Mouse (Mus musculus): ENCODE measurements around the gene Tpsab1. TPM values are rescaled to one million over a fixed set of nuclear protein-coding genes. Genes with fewer than 3 reads are reported as not detected.

The Tpsab1 gene
- polyA plus RNA-seq, 1 experiment from 2014 or later, result 0.21 TPM

GRCm38 (mm10) chr17:25332321-25332720, 13.0 kb downstream of the Tpsab1 start:
- Histone ChIP-seq H3K4me2 (no peak overlapping the region), H3K4me1 (no peaks in the 10 kb centered on the region), H3K27ac (no peak overlapping the region), H3K9me3 (no peaks in the 10 kb centered on the region), H3K9ac (no peak overlapping the region), H3K36me3 (no peaks in the 10 kb centered on the region), H3K27me3 (peaks cover 27% of the 10 kb centered on the region; the same call in 1 of the 2 replicates), H3K4me3 (no peak overlapping the region)
- no peak for ATAC-seq (ENCODE audit: insufficient number of reproducible peaks, insufficient read depth, low FRiP score, low TSS enrichment, low read depth)
- 67% methylated on average over 9 of the region's 9 CpGs for WGBS

- Histone ChIP-seq H3K4me1 (no peaks in the 10 kb centered on the region), H3K9me3 (no peaks in the 10 kb centered on the region), H3K4me2 (no peak overlapping the region), H3K27me3 (peaks cover 4% of the 10 kb centered on the region; the same call in 1 of the 2 replicates), H3K9ac (no peak overlapping the region), H3K27ac (no peak overlapping the region), H3K36me3 (no peaks in the 10 kb centered on the region), H3K4me3 (no peak overlapping the region)
- WGBS, result 16% methylated on average over 2 of the region's 2 CpGs
- ATAC-seq (ENCODE audit: insufficient number of reproducible peaks, insufficient read depth, low FRiP score, low TSS enrichment, low read depth), result no peak
These were observed 22.4 kb downstream of the Tpsab1 start for GRCm38 (mm10) chr17:25322930-25323329.

DNA sequence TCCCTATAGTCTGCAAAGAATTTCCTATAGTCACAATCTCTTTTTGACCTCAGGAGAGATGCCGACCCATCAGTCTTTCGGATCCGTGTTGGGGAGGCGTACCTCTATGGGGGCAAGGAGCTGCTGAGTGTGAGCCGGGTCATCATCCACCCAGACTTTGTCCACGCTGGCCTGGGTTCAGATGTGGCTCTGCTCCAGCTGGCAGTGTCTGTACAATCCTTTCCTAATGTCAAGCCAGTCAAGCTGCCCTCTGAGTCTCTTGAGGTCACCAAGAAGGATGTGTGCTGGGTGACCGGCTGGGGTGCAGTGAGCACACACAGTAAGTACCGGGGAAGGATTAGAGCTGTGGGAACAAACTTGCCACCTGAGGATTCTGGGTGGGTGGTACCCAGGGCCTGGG, 24.5 kb downstream of the Tpsab1 start:
- Histone ChIP-seq H3K4me2 (no peak overlapping the region), H3K4me1 (no peaks in the 10 kb centered on the region), H3K27me3 (peaks cover 4% of the 10 kb centered on the region; the same call in 1 of the 2 replicates), H3K9me3 (no peaks in the 10 kb centered on the region), H3K9ac (no peak overlapping the region), H3K4me3 (no peak overlapping the region), H3K36me3 (no peaks in the 10 kb centered on the region), H3K27ac (no peak overlapping the region)
- WGBS, result 87% methylated on average over 8 of the region's 8 CpGs
- ATAC-seq (ENCODE audit: insufficient number of reproducible peaks, insufficient read depth, low FRiP score, low TSS enrichment, low read depth), result no peak

DNA sequence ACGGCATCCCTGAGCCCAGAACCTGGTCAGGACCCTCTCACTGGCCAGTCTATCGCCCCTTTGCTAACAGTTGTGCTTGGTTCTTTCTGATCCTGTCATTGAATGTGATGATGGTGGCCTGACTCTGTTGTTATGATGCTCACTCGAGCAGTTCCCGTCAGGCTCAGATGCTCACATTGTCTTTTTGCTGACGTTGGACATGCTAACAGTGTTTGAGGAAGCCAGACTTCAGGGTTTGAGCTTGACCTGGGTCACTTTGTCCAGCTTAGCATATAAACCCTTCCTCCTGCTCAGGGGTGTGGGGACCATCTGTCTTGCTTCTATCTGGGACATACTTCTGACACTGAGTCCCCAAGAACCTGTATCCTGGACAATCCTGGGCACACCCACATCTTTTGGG, 27.0 kb downstream of the Tpsab1 start, which contains the start of gene Prss29:
Gene Prss29 (plus strand): TSS at position 301 of the 400 bp plus-strand sequence.
- WGBS, result 72% methylated on average over 5 of the region's 5 CpGs
- Histone ChIP-seq H3K27me3 (peaks cover 4% of the 10 kb centered on the region; the same call in 1 of the 2 replicates), H3K27ac (no peak within 1 kb of the TSS), H3K4me2 (no peak within 1 kb of the TSS), H3K9ac (no peak within 1 kb of the TSS), H3K4me3 (no peak within 1 kb of the TSS), H3K4me1 (no peaks in the 10 kb centered on the region), H3K9me3 (no peaks in the 10 kb centered on the region), H3K36me3 (no peaks in the 10 kb centered on the region)
- ATAC-seq (ENCODE audit: insufficient number of reproducible peaks, insufficient read depth, low FRiP score, low TSS enrichment, low read depth), result no peak

DNA sequence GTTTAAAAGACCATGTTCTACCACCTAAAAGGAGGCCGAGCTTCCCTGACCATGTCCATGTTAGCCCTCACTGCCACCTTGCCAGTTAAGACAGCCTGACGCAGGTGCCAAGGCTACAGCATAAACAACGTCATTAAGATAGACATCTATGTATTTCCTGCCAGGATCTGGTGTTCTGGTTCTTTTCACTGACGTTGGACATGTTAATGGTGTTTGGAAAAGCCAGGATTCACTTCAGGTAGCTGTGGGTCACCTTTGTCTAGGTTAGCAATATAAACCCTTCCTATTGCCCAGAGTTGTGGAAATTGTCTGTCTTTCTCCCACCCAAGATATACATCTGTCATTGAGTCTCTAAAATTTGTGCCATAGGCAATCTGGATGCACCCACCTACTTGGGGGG, 37.0 kb downstream of the Tpsab1 start, which contains the start of gene Prss28:
Gene Prss28 (plus strand): TSS at position 301 of the 400 bp plus-strand sequence.
- no peaks in the 10 kb centered on the region for H3K4me1 ChIP-seq

DNA sequence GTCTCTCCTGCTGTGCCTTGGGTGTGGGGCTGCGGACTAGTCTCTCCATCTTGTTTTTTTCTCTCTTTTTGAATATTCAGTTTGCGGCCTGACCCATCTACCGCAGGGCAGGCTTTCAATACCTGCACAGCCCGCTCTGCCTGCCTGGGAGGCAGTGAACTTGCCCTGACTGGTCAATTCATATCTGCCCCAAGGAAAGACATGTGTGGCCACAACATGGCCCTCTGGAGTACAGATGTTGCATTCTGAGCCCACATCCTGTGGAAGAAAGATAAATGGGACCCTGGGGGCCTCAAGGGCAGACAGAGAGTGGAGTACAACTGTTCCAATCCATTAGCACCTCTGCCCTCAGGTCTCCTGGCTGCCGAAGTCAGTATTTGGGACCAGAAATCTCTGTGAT, 47.3 kb downstream of the Tpsab1 start, which contains the start of gene Prss34:
Gene Prss34 (plus strand): TSS at position 301 of the 400 bp plus-strand sequence.
- WGBS, result 75% methylated on average over 5 of the region's 5 CpGs
- no peak within 1 kb of the TSS for H3K4me2 ChIP-seq
- H3K4me1 ChIP-seq, result no peaks in the 10 kb centered on the region
- no peak for ATAC-seq (ENCODE audit: insufficient number of reproducible peaks, insufficient read depth, low FRiP score, low TSS enrichment, low read depth)
- H3K27ac ChIP-seq, result no peak within 1 kb of the TSS
- H3K27me3 ChIP-seq, result no peaks in the 10 kb centered on the region
- H3K36me3 ChIP-seq, result no peaks in the 10 kb centered on the region
- no peak within 1 kb of the TSS for H3K4me3 ChIP-seq
- H3K9me3 ChIP-seq, result no peaks in the 10 kb centered on the region
- H3K9ac ChIP-seq, result no peak within 1 kb of the TSS

More for the DNA sequence above, 37.0 kb downstream of the Tpsab1 start, which contains the start of gene Prss28:
- H3K36me3 ChIP-seq, result no peaks in the 10 kb centered on the region
- H3K9me3 ChIP-seq, result no peaks in the 10 kb centered on the region
- no peak for ATAC-seq (ENCODE audit: insufficient number of reproducible peaks, insufficient read depth, low FRiP score, low TSS enrichment, low read depth)
- H3K4me3 ChIP-seq, result no peak within 1 kb of the TSS
- 75% methylated on average over 4 of the region's 4 CpGs for WGBS
- H3K4me2 ChIP-seq, result no peak within 1 kb of the TSS
- H3K9ac ChIP-seq, result no peak within 1 kb of the TSS
- no peak within 1 kb of the TSS for H3K27ac ChIP-seq
- no peaks in the 10 kb centered on the region for H3K27me3 ChIP-seq

GRCm38 (mm10) chr17:25294111-25294510, 51.3 kb downstream of the Tpsab1 start:
- Histone ChIP-seq H3K4me1 (no peaks in the 10 kb centered on the region), H3K27ac (no peak overlapping the region), H3K9ac (no peak overlapping the region), H3K36me3 (no peaks in the 10 kb centered on the region), H3K9me3 (no peaks in the 10 kb centered on the region), H3K4me3 (no peak overlapping the region), H3K4me2 (no peak overlapping the region), H3K27me3 (no peaks in the 10 kb centered on the region)
- no peak for ATAC-seq (ENCODE audit: insufficient number of reproducible peaks, insufficient read depth, low FRiP score, low TSS enrichment, low read depth)
- WGBS, result 55% methylated on average over 1 of the region's 1 CpGs

- no peak for ATAC-seq (ENCODE audit: insufficient number of reproducible peaks, insufficient read depth, low FRiP score, low TSS enrichment, low read depth)
- H3K4me3 ChIP-seq, result no peak overlapping the region
- H3K9me3 ChIP-seq, result no peaks in the 10 kb centered on the region
- H3K9ac ChIP-seq, result no peak overlapping the region
- 75% methylated on average over 5 of the region's 5 CpGs for WGBS
- no peaks in the 10 kb centered on the region for H3K36me3 ChIP-seq
- H3K4me2 ChIP-seq, result no peak overlapping the region
- H3K27me3 ChIP-seq, result no peaks in the 10 kb centered on the region
- H3K4me1 ChIP-seq, result no peaks in the 10 kb centered on the region
- no peak overlapping the region for H3K27ac ChIP-seq
These were observed 51.9 kb downstream of the Tpsab1 start for GRCm38 (mm10) chr17:25293495-25293894.

Other genes starting within 250 kb of the Tpsab1 start
- 48.1 and 53.5 TPM in 2 replicates for gene Telo2, start 229.6 kb downstream of the Tpsab1 start, polyA plus RNA-seq (2015; fragmentation: Nextera tagmentation; extraction: Ambion mirVana)
- 0.83 and 1.2 TPM in 2 replicates for gene Ptx4, start 224.8 kb downstream of the Tpsab1 start, polyA plus RNA-seq (2015; fragmentation: Nextera tagmentation; extraction: Ambion mirVana)
- 26.0 and 27.8 TPM in 2 replicates for gene Clcn7, start 212.2 kb downstream of the Tpsab1 start, polyA plus RNA-seq (2015; fragmentation: Nextera tagmentation; extraction: Ambion mirVana)
- gene Ccdc154, start 183.1 kb downstream of the Tpsab1 start, polyA plus RNA-seq (2015; fragmentation: Nextera tagmentation; extraction: Ambion mirVana), result not detected in 2 replicates
- gene Gm38655, start 170.1 kb downstream of the Tpsab1 start, polyA plus RNA-seq (2015; fragmentation: Nextera tagmentation; extraction: Ambion mirVana), result 0.31 TPM in 1 of 2 replicates, not detected in the other
- gene BC003965, start 161.0 kb downstream of the Tpsab1 start, polyA plus RNA-seq (2015; fragmentation: Nextera tagmentation; extraction: Ambion mirVana), result 34.9 and 35.5 TPM in 2 replicates
- 9.7 and 11.8 TPM in 2 replicates for gene Unkl, start 157.2 kb downstream of the Tpsab1 start, polyA plus RNA-seq (2015; fragmentation: Nextera tagmentation; extraction: Ambion mirVana)
- gene Gnptg, start 105.4 kb downstream of the Tpsab1 start, polyA plus RNA-seq (2015; fragmentation: Nextera tagmentation; extraction: Ambion mirVana), result 33.9 and 34.3 TPM in 2 replicates
- gene Tsr3, start 105.4 kb downstream of the Tpsab1 start, polyA plus RNA-seq (2015; fragmentation: Nextera tagmentation; extraction: Ambion mirVana), result 54.4 and 57.2 TPM in 2 replicates
- 1.8 and 2.2 TPM in 2 replicates for gene Baiap3, start 89.2 kb downstream of the Tpsab1 start, polyA plus RNA-seq (2015; fragmentation: Nextera tagmentation; extraction: Ambion mirVana)
- gene Ube2i, start 70.9 kb downstream of the Tpsab1 start, polyA plus RNA-seq (2015; fragmentation: Nextera tagmentation; extraction: Ambion mirVana), result 631 and 713 TPM in 2 replicates
- gene Prss34, start 47.2 kb downstream of the Tpsab1 start, polyA plus RNA-seq (2015; fragmentation: Nextera tagmentation; extraction: Ambion mirVana), result 0.51 and 0.79 TPM in 2 replicates
- not detected in 2 replicates for gene Prss28, start 36.9 kb downstream of the Tpsab1 start, polyA plus RNA-seq (2015; fragmentation: Nextera tagmentation; extraction: Ambion mirVana)
- gene Prss29, start 26.9 kb downstream of the Tpsab1 start, polyA plus RNA-seq (2015; fragmentation: Nextera tagmentation; extraction: Ambion mirVana), result not detected in 2 replicates
- gene Tpsb2, start 20.7 kb upstream of the Tpsab1 start, polyA plus RNA-seq (2015; fragmentation: Nextera tagmentation; extraction: Ambion mirVana), result 0.95 and 3.7 TPM in 2 replicates
- gene Tpsg1, start 23.7 kb upstream of the Tpsab1 start, polyA plus RNA-seq (2015; fragmentation: Nextera tagmentation; extraction: Ambion mirVana), result 1.0 and 2.2 TPM in 2 replicates
- gene Cacna1h, start 88.2 kb upstream of the Tpsab1 start, polyA plus RNA-seq (2015; fragmentation: Nextera tagmentation; extraction: Ambion mirVana), result 6.2 and 8.6 TPM in 2 replicates
- gene Tekt4, start 109.1 kb upstream of the Tpsab1 start, polyA plus RNA-seq (2015; fragmentation: Nextera tagmentation; extraction: Ambion mirVana), result not detected in 2 replicates
- gene Sstr5, start 151.7 kb upstream of the Tpsab1 start, polyA plus RNA-seq (2015; fragmentation: Nextera tagmentation; extraction: Ambion mirVana), result 0.36 and 0.65 TPM in 2 replicates
- gene Sox8, start 225.1 kb upstream of the Tpsab1 start, polyA plus RNA-seq (2015; fragmentation: Nextera tagmentation; extraction: Ambion mirVana), result 9.1 and 11.1 TPM in 2 replicates
- gene Lmf1, start 233.5 kb upstream of the Tpsab1 start, polyA plus RNA-seq (2015; fragmentation: Nextera tagmentation; extraction: Ambion mirVana), result 28.7 and 33.8 TPM in 2 replicates

Measured in embryonic facial prominence, embryonic 13.5 days (tissue).